Mouse (Mus musculus) megakaryocyte-erythroid progenitor cell, adult 5-6 weeks (primary cell): ENCODE measurements around the gene Arid3c. TPM values are rescaled to one million over a fixed set of nuclear protein-coding genes. Genes with fewer than 3 reads are reported as not detected.
"Not testable (repeated sequence)": the region's sequence is repeated elsewhere in the genome, so short reads cannot be mapped to it uniquely, and the experiment has no call there.

Experiments used
- ATAC-seq: replicated peaks from 2 replicates; pipeline ENCODE4 v1.8.0; 2016; ENCODE audit warnings: mild to moderate bottlenecking, inconsistent platforms; ENCODE audit not compliant: severe bottlenecking, poor library complexity, low FRiP score, low TSS enrichment
- total RNA-seq, 2 experiments: library from RNA; stranded (forward) in 1 of 2; stranded (reverse) in 1 of 2; fragments of 200-1000, 215-1000 nt in 1 of 2; fragments of >200 nt in 1 of 2; fragmentation: Nextera tagmentation in 1 of 2; gene quantifications; 2 replicates each; pipeline ENCODE4 v1.2.3; 2014 to 2017

Gene Arid3c
- not detected in 2 replicates for total RNA-seq (2014; fragmentation: Nextera tagmentation)
- not detected in 2 replicates for total RNA-seq (2017)

DNA sequence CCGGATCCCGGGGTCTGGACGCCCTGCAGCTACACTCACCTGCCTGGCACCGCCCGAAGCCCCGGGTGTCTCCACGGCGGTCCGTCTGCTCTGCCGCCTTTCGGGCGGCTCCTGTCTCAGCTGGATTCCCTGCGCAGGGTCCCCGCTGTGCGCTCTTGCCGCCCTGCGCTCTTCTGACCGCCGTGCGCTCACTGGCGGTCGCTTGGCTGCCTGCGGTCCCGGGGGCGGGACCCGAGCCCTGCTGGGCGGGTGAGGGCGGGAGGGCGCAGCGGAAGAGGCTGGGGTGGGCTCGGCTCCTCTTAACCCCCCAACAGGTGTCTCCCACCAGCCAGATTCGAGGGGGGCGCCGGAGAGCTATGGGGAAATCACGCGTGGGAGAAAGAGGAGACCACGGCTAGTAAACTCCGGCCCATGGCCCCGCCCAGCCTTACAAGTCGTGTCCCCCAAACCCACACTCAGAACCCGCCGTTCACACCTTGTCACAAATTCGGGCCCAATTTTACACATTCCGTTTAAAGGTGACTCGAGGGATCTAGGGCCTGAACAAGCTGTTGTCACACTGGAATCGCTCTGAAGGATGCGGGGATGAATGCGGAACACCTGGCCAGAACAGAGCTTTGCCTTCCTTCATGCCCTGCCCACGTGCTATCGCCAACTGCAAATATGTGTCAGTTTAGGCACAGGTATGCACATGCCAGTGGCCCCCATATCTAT is at the start of gene Arid3c:
Gene Arid3c (minus strand): TSS at position 91 of the 714 bp plus-strand sequence.
- ATAC-seq = no peak

DNA sequence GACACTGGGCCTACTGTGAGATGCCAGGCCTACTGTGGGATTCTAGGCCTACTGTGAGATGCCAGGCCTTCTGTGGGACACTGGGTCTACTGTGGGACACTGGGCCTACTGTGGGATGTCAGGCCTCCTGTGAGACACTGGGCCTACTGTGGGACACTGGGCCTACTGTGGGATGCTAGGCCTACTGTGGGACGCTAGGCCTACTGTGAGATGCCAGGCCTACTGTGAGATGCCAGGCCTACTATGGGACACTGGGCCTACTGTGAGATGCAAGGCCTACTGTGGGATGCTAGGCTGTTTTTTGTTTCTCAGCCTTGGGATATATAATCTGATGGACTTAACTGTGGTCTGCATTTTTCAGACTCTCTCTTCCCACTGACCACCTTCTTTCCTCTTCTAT is 44.9 kb upstream of the Arid3c start:
- ATAC-seq = not testable (repeated sequence)

DNA sequence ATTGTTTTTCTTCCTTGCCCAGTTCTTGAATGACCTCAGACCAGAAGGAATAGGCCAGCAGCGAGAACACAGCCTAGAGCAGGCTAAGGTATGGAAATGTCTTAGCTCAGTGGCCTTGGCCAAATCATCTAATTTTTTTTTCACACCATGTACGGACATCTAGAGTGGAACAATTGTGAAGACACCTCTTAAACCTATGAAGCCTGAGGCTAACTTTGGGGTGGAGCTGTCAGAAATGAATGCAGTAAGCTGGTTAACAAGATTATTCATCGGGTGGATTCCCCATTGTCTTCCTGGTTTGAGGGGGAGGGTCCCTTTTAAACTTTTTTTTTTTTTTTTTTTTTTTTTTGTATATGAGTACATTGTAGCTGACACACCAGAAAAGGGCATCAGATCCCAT is 43.6 kb upstream of the Arid3c start:
- not testable (repeated sequence) for ATAC-seq

DNA sequence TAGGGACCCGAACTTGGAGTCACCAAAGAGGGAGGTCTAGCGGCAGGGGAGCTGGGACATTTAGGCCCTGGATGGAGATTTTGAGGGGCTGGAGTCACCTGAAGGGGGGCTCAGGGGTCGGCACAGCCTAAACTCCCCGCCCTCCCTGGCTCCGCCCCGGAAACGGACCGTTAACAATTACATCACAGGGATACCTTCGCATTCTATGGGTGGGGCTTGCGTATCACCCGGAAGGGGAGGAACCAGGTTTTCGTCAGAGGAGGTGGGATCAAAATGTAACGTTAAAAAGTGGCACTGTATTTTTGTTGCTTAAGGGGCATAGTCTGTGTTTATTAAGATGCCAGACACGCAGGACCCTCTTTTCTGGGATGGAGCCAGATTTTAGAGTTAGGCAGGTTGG is 43.1 kb upstream of the Arid3c start, which contains the start of gene Ccl27a:
Gene Ccl27a (minus strand): TSS at position 246 of the 400 bp plus-strand sequence.
- ATAC-seq = not testable (repeated sequence)

DNA sequence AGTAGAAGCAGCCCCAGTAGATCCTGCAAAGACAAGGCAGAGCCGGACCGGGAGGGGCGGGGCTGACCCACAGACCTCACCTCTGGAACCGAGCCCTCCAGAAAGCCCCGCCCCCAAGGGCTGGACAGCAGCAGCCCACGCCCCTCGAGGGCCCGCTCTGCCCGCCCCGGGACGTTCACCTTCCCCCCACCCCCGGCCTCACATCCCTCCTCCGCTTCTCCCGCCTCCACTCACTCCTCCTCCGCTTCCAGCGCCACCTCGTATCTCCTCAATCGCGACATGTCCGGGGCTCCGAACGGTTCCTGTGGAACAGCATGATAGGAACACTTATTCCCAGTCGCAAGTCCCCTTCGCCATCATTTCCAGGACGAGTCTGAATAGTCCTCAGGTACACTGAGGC is 42.6 kb upstream of the Arid3c start:
- ATAC-seq = not testable (repeated sequence)

DNA sequence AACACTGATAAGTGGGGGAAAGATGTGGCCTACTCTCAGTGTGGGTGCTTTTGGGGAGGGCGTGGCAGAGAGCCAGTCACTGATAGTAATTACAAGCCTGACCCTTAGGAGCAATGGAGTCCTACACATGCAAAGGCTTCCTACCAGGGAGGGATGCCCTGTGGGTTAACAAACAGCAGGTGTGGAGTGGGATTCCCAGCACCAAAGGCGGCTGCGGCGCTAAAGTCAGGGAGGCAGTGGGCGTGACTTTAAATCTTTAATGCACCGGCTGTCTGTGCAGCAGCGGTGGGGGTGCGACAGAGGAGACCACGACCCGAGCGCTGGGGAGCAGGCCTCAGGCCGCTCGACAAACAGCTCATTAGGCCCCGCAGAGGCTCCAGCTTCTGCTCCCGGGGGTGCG is 42.0 kb upstream of the Arid3c start:
- not testable (repeated sequence) for ATAC-seq

DNA sequence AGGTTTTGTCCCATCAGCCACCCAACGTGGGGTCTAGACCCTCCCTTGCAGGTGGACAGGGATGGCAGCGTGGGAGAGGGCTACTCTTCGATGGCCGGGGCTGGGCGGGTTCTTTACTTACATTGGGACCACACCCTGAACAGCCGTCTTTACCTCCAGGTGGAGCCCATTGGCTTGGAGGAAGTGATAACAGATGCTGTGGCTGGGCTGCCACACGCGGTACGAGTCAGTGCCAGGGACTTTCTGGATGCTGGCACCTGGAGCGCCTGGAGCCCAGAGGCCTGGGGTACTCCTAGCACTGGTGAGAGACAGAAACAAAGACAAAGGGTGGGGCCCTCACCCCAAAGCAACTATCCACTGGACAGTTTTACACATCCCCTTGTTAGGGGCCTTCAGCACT is 36.4 kb upstream of the Arid3c start:
- ATAC-seq = not testable (repeated sequence)

DNA sequence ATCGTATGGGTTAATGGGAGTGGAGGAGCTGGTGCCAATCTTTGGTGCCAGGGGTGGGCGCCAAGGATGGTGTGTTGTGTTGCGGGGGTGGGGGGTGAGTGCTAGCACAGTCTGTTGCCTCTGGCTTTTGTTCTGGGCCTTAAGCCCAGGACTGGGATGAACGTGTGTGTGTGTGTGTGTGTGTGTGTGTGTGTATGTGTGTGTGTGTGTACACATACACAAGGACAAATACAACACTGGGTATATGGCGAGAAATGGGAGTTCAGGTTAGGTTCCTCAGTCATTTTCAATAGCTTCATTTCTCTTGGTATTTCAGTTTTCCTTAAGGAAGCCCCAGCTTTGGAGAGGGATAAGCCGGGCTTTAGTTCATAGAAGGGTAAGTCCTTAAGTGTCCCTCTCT is 32.2 kb upstream of the Arid3c start:
- ATAC-seq = not testable (repeated sequence)

DNA sequence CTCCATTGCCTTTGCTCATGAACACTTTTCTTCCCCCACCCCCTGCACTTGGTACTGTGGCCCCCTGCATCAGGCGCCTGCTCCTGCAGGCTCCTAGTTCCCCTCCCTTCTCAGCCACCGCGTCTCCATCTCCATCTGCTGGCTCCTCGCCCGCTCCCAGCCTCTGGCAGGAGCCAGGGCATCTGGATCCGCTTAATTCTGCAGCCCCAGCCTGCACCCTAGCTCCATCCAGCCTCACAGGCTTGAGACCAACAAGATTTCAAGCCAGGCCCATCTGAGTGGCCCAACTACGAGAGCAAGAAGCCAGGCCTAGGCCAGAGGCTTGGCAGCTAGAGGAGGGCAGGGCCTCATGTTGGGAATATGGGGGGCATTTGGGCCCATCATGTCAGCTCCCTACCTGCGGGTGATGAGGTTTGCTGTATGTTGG is 31.8 kb upstream of the Arid3c start:
- not testable (repeated sequence) for ATAC-seq

DNA sequence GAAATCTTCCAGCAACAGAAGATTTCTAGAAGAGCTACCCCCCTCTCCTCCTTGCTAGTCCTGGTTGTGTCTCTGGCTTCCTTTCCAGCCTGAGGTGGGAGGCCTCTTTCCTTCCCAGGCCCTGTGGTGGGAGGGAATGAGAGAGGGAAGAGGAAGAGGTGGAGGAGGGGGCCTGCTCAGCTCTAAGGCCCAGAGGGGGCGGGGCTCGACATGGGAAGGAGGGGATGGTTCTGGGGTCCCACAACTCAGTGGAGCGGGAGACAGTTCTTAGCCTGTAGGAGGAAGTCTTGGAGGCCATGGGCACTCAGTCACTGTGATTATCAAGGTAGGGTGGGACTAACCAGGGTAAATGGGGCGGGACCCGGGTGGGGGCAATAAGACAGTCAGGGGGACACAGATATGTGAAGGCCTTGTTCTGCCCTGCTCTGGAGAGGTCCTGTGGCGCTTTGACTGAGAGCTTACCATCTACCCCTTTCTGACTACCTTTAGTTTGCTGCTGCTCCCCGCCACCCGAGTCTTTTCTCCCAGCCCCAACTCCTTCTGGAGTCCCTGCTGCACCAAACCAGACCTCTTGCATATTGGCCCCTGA is 31.3 kb upstream of the Arid3c start:
- ATAC-seq = no peak

DNA sequence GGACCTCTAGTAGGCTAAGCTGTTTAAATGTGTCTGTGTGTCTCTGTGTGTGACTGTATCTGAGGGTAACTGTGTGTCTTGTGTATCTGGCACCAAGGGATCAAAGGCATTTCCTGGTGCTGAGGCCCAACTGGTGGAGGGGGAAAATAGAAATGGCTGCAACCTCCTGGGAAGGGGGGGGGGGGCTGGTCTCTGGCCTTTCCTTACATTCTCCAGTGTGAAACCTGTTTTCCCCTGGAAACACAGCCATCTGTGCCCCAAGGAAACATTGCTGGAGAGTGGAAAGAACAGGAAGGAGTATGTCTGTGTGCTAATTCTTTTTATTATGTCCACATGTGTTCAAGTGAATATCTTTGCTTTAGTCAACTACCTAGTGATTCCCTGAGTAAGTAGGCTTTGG is 30.7 kb upstream of the Arid3c start:
- no peak for ATAC-seq

DNA sequence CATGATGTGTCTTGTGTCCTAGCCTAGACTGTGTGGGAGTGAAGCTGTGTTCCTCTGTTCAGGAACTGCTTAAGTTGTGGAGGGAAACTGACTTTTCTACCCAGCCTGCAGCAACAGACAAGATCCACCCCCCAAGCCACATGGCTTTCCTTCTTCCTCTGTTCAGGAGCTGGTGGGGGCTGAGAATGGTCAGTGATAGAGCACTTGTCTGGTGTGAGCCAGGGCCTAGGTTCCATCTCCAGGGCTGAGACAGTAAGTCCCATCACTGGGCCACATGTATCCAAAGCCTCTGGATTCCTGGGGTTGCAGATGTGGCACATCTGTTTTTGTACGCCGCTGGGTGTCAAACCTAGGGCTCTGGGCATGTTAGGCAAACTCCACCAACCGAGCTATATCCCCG is 30.0 kb upstream of the Arid3c start:
- ATAC-seq = no peak

DNA sequence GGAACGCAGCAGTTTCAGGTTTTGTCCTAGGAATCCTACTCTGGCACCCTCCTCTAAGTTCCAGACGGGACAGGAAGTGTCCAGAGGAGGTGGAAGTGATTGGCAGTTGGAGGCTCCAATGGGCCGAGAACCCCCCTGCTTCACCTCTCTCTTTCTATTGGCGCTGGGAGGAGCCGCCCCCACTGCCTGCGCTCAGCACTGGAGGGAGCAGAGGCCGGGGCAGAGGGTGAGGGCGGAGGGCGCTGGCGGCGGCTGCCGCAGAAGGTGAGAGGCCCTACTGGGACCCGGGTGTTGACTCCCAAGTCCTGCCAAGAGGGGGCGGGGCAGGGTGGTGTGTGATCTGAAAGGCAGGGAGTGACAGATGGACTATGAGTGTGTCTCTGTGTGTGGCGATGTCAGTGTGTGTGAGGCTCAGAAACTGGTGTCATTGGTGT is 29.4 kb upstream of the Arid3c start:
- peak; percentile 85 for ATAC-seq

DNA sequence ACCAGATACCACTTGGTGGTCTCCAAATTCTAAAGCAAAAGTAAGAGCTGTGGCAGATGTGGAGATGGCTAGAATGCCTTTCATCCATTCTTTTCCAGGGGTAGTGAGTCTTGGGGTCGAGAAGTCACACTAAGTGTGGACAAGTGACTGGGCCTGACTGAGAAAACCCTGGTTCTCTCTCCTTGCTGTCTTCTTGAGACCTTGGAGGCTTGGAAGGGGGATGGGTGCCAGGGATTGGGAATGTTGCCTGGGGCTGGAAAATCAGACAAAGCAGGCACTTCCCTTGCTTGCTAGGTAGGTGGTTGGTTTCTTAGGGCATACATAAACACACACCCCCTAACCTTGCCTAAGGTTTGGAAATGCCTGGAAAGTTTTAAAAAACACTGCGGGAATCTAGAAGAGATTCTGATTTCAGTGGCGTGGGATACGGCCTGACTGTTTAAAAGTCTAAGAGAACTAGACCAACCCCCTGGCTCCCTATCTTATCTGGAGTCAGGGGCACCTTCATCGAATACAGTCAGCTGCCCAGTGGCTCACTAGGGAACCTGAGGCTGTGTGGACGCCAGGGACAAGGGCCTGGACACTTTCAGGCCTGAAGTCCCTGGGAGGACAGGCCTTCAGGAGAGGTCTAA is 28.8 kb upstream of the Arid3c start:
- ATAC-seq = no peak; the same call in 1 of the 2 replicates

DNA sequence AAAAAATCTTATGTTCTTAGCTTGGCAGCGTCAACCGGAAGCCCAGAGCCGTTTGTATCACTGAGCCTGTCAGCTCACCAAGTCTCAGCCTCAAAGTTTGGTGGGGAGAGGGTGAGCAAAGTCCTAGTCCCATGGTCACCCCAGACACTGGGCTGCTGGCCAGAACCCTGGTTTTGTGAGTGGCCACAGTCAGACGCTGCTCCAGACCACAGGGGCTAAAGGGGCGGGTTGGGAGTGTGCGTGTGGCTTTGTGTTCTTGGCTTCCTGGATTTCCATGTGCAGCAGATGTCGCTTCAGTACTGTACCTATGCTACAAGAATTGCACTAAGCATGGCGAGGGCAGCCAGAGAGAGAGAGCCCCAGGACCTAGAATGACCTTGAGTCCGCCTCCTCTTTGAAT is 28.3 kb upstream of the Arid3c start:
- no peak for ATAC-seq

DNA sequence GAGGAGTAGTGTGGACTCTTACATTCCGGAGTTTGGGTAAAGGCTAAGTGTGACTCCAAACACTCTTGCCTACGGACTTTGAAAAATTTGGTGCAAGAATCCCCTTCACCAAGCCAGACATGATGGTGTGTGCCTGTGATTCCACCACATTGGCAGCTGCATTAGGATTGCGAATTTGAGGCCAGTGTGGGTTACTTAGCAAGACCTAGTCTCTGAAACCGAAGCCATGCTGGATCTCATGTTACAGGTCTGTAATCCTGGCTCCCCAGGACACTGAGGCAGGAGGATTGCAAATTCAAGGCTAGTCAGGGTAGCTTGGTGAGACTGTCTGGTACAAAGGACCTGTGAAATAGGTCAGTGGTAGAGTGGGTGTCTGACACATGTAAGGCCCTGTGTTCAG is 27.8 kb upstream of the Arid3c start:
- no peak for ATAC-seq

DNA sequence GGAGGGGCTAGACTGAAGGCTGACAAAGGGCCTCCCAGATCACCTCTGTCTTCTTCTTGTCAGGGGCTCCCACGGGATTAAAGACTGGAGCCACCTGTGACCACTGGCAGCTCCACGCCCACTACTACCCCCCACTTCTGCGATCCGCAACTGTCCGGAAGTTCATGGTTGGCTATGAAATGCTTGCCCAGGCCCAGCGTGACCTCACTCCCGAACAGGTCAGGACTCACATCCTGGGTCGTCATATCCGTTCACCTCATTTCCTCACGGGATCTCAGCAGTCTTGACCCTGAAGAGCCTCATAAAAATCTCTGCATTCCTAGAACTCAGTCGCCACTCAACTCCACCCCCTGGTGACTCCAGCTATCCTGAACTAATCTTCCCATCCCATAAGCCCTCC is 27.1 kb upstream of the Arid3c start:
- no peak for ATAC-seq

DNA sequence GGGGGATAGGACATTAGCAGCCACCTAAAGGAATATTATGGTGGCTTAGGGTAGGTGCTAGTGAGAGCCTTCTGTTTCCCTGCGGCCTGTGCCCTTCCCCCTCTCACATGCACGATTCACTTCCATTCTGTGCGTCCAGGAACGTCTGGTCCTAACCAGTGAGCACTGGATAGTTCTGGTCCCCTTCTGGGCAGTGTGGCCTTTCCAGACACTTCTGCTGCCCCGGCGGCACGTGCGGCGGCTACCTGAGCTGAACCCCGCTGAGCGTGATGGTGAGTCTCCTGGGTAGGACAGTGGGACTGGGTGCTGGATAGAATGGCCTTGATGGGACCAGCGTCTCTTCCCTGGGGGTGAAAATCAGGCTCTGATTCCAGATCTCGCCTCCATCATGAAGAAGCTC is 26.4 kb upstream of the Arid3c start:
- no peak for ATAC-seq

DNA sequence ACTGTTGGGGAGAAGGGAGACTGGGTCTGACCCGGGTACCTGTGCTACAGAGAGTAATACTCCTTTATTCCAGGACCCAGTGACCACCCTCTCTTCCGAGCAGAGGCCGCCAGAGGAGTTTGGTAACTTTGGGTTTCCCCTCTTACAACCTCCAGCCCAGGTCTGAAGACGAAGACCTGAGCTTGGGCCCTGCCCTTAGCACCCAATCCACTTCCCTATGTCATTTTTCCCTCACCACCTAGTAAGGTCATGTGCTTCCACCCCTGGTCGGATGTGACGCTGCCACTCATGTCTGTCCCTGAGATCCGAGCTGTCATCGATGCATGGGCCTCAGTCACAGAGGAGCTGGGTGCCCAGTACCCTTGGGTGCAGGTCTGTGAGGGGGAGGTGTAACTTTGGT is 25.5 kb upstream of the Arid3c start:
- ATAC-seq = no peak
